Mouse (Mus musculus): ENCODE data around the gene Mpp4. TPM values are rescaled to one million over a fixed set of nuclear protein-coding genes. Genes with fewer than 3 reads are reported as not detected.
A peak's percentile ranks its signal among the peaks of the same experiment; 100 is the strongest.

Mpp4 gene
- polyA plus RNA-seq, 1 experiment = 0.51 TPM

DNA sequence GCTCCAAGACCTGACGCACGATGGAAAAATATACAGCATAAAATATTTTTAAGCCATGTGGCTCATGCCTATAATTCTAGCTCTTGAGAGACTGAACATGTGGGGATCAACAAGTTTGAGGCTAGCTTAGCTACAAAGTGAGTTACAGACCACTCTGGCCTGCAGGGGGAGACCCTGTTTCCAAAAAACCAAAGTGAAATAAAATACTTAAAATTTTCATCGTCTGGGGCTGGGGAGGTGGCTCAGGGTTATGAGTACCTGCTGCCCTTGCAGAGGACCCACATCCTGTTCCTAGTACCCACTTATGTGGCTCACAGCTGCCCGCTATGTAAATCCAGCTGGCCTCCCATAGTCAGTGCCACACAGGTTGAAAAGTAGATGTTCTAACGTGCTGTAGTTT, 12.6 kb downstream of the Mpp4 start:
- Histone ChIP-seq H3K36me3 (ENCODE audit: control insufficient read depth, insufficient read depth) (no peaks in the 10 kb centered on the region), H3K27me3 (ENCODE audit: control insufficient read depth, insufficient read depth, insufficient read length) (no peaks in the 10 kb centered on the region), H3K79me3 (ENCODE audit: low read depth) (no peaks in the 10 kb centered on the region), H3K79me2 (ENCODE audit: control insufficient read depth, insufficient read depth) (no peaks in the 10 kb centered on the region), H3K4me3 (ENCODE audit: insufficient read depth, poor library complexity, severe bottlenecking) (no peak overlapping the region), H3ac (ENCODE audit: control insufficient read depth, insufficient read length, low read depth) (no peak overlapping the region)
- TF ChIP-seq MYOD1 (IDR thresholded peaks at IDR 0.05; ENCODE audit: control insufficient read depth, insufficient read length, low read depth) (no peak), MAX (IDR thresholded peaks at IDR 0.05) (no peak), USF1 (IDR thresholded peaks at IDR 0.05; ENCODE audit: low read depth) (no peak), MYOG (IDR thresholded peaks at IDR 0.05; ENCODE audit: control insufficient read depth, extremely low read depth, insufficient read length) (no peak)

DNA sequence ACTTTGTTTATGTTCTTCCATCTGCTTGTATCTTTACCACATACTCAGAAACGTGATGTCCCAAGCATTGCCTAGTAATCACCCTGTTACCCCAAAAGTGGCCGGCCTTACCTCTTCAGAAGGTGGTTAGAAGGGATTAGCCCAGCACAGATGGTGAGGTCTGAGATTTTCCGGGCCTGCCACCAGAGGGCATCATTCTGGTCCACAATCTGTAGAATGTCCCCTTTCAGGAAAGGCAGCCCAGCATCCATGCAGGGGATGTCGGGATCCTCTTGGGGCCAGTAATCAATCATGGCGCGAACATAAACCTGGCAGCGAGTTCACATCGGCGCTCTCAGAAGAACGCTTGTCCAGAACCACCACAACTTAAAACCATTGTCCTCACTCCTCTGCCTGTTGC, 18.6 kb downstream of the Mpp4 start:
- no peaks in the 10 kb centered on the region for H3K27me3 ChIP-seq (ENCODE audit: control insufficient read depth, insufficient read depth, insufficient read length)
- no peaks in the 10 kb centered on the region for H3K36me3 ChIP-seq (ENCODE audit: control insufficient read depth, insufficient read depth)
- no peak overlapping the region for H3ac ChIP-seq (ENCODE audit: control insufficient read depth, insufficient read length, low read depth)
- no peaks in the 10 kb centered on the region for H3K79me3 ChIP-seq (ENCODE audit: low read depth)
- H3K79me2 ChIP-seq (ENCODE audit: control insufficient read depth, insufficient read depth) = no peaks in the 10 kb centered on the region
- H3K4me3 ChIP-seq (ENCODE audit: insufficient read depth, poor library complexity, severe bottlenecking) = no peak overlapping the region
- TF ChIP-seq FOSL1 (IDR thresholded peaks at IDR 0.05; ENCODE audit: insufficient read depth, low read length, poor library complexity, severe bottlenecking) = no peak
- no peak for TF ChIP-seq USF1 (IDR thresholded peaks at IDR 0.05; ENCODE audit: low read depth)
- no peak for TF ChIP-seq CTCF (IDR thresholded peaks at IDR 0.05; ENCODE audit: control insufficient read depth, insufficient read depth, insufficient read length)
- TF ChIP-seq CEBPB (IDR thresholded peaks at IDR 0.05; ENCODE audit: low read depth) = no peak
- TF ChIP-seq MYOD1 (IDR thresholded peaks at IDR 0.05; ENCODE audit: control insufficient read depth, insufficient read length, low read depth) = no peak
- no peak for TF ChIP-seq MAX (IDR thresholded peaks at IDR 0.05)
- no peak for TF ChIP-seq MYOG (IDR thresholded peaks at IDR 0.05; ENCODE audit: control insufficient read depth, extremely low read depth, insufficient read length)

DNA sequence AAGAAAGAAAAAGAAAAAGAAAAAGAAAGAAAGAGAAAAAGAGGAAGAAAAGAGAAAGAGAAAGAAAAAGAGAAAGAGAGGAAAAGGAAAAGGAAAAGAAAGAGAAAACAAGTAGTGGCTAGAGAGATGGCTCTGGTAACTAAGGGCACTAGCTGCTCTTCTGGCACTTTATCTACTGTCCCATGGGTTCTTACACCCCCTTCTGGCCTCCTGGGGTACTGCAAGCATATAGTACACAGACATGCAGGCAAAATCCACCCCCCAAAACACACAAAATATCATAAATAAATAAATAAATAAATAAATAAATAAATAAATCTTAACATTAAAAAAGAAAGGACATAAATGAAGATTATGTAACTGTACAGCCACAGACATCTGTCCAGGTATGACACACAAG, 20.4 kb downstream of the Mpp4 start:
- H3K27me3 ChIP-seq (ENCODE audit: control insufficient read depth, insufficient read depth, insufficient read length) = no peaks in the 10 kb centered on the region
- no peaks in the 10 kb centered on the region for H3K79me2 ChIP-seq (ENCODE audit: control insufficient read depth, insufficient read depth)
- no peaks in the 10 kb centered on the region for H3K36me3 ChIP-seq (ENCODE audit: control insufficient read depth, insufficient read depth)
- TF ChIP-seq MAX (IDR thresholded peaks at IDR 0.05) (no peak), CTCF (IDR thresholded peaks at IDR 0.05; ENCODE audit: control insufficient read depth, insufficient read depth, insufficient read length) (peak; percentile 28)
- no peak overlapping the region for H3K4me3 ChIP-seq (ENCODE audit: insufficient read depth, poor library complexity, severe bottlenecking)
- H3K79me3 ChIP-seq (ENCODE audit: low read depth) = no peaks in the 10 kb centered on the region
- H3ac ChIP-seq (ENCODE audit: control insufficient read depth, insufficient read length, low read depth) = no peak overlapping the region

DNA sequence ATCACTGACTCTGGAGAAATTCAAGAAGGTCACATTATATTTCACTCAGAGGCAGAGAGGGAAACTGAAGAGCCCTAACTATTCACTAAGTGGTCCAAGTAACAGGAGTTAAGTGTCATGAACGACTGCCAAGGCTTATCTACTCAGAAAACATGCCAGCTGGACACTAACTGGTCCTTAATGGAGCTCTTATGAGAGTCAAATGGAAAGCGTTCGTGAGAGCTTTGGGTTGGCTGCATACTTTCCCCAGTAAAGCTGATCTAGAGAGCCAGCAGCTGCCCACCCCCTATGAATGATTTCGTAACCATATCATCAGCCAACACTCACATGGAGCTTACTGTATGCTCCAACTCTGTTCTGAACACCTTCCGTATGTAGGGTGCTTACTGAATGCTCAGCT, 28.8 kb downstream of the Mpp4 start:
- no peak overlapping the region for H3ac ChIP-seq (ENCODE audit: control insufficient read depth, insufficient read length, low read depth)
- H3K27me3 ChIP-seq (ENCODE audit: control insufficient read depth, insufficient read depth, insufficient read length) = no peaks in the 10 kb centered on the region
- H3K79me2 ChIP-seq (ENCODE audit: control insufficient read depth, insufficient read depth) = no peaks in the 10 kb centered on the region
- no peak overlapping the region for H3K4me3 ChIP-seq (ENCODE audit: insufficient read depth, poor library complexity, severe bottlenecking)
- H3K36me3 ChIP-seq (ENCODE audit: control insufficient read depth, insufficient read depth) = no peaks in the 10 kb centered on the region
- no peak for TF ChIP-seq CTCF (IDR thresholded peaks at IDR 0.05; ENCODE audit: control insufficient read depth, insufficient read depth, insufficient read length)
- no peak for TF ChIP-seq MAX (IDR thresholded peaks at IDR 0.05)
- no peak for TF ChIP-seq FOSL1 (IDR thresholded peaks at IDR 0.05; ENCODE audit: insufficient read depth, low read length, poor library complexity, severe bottlenecking)
- no peak for TF ChIP-seq CEBPB (IDR thresholded peaks at IDR 0.05; ENCODE audit: low read depth)
- TF ChIP-seq MYOD1 (IDR thresholded peaks at IDR 0.05; ENCODE audit: control insufficient read depth, insufficient read length, low read depth) = no peak
- TF ChIP-seq USF1 (IDR thresholded peaks at IDR 0.05; ENCODE audit: low read depth) = no peak
- no peak for TF ChIP-seq MYOG (IDR thresholded peaks at IDR 0.05; ENCODE audit: control insufficient read depth, extremely low read depth, insufficient read length)
- no peaks in the 10 kb centered on the region for H3K79me3 ChIP-seq (ENCODE audit: low read depth)

DNA sequence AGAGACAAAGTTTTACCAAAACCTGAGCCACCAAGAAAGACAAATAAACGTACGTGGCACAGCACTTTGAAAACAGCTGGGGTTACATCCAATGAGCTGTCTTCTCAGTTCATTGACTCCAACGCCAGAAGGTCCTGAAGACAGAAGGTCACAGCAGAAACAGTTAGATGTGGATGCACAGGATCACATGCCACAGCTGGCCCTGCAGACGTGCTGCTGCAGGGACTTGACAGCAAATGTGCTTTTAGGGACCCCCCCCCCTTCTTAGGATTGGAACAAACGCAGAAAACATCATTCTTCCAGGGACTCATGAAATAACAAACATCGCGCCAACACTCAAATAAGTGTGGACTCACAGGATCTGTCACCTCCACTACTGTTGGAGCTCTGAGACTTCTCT, 34.3 kb downstream of the Mpp4 start:
- Histone ChIP-seq H3K79me3 (ENCODE audit: low read depth) (no peaks in the 10 kb centered on the region), H3K36me3 (ENCODE audit: control insufficient read depth, insufficient read depth) (no peaks in the 10 kb centered on the region), H3K27me3 (ENCODE audit: control insufficient read depth, insufficient read depth, insufficient read length) (no peaks in the 10 kb centered on the region), H3K79me2 (ENCODE audit: control insufficient read depth, insufficient read depth) (no peaks in the 10 kb centered on the region), H3K4me3 (ENCODE audit: insufficient read depth, poor library complexity, severe bottlenecking) (no peak overlapping the region), H3ac (ENCODE audit: control insufficient read depth, insufficient read length, low read depth) (no peak overlapping the region)
- TF ChIP-seq MYOG (IDR thresholded peaks at IDR 0.05; ENCODE audit: control insufficient read depth, extremely low read depth, insufficient read length) (no peak), USF1 (IDR thresholded peaks at IDR 0.05; ENCODE audit: low read depth) (no peak), CTCF (IDR thresholded peaks at IDR 0.05; ENCODE audit: control insufficient read depth, insufficient read depth, insufficient read length) (no peak), CEBPB (IDR thresholded peaks at IDR 0.05; ENCODE audit: low read depth) (no peak), FOSL1 (IDR thresholded peaks at IDR 0.05; ENCODE audit: insufficient read depth, low read length, poor library complexity, severe bottlenecking) (no peak), MAX (IDR thresholded peaks at IDR 0.05) (no peak), MYOD1 (IDR thresholded peaks at IDR 0.05; ENCODE audit: control insufficient read depth, insufficient read length, low read depth) (no peak)

DNA sequence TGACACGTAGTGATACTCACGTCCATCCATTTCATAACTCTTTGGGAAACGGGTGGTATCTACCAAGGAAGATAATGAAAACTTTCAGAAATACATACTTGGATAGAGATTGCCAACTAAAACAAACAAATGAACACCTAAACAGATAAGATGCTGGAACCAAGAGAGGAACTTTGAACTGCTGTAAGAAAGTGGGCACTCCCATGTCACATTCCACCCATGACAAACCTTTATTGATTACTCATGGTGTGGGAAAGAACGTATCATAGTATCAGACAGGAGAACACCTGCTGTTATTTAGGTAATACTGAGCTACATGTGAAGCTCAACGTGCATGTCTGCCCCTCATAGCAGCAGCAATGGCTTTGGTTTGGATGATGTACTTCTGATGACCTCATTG, 37.6 kb downstream of the Mpp4 start:
- TF ChIP-seq MAX (IDR thresholded peaks at IDR 0.05) (no peak), CEBPB (IDR thresholded peaks at IDR 0.05; ENCODE audit: low read depth) (no peak), FOSL1 (IDR thresholded peaks at IDR 0.05; ENCODE audit: insufficient read depth, low read length, poor library complexity, severe bottlenecking) (no peak), MYOD1 (IDR thresholded peaks at IDR 0.05; ENCODE audit: control insufficient read depth, insufficient read length, low read depth) (no peak), USF1 (IDR thresholded peaks at IDR 0.05; ENCODE audit: low read depth) (no peak), MYOG (IDR thresholded peaks at IDR 0.05; ENCODE audit: control insufficient read depth, extremely low read depth, insufficient read length) (no peak), CTCF (IDR thresholded peaks at IDR 0.05; ENCODE audit: control insufficient read depth, insufficient read depth, insufficient read length) (no peak)
- H3K36me3 ChIP-seq (ENCODE audit: control insufficient read depth, insufficient read depth) = no peaks in the 10 kb centered on the region
- H3K27me3 ChIP-seq (ENCODE audit: control insufficient read depth, insufficient read depth, insufficient read length) = no peaks in the 10 kb centered on the region
- no peak overlapping the region for H3ac ChIP-seq (ENCODE audit: control insufficient read depth, insufficient read length, low read depth)
- H3K79me3 ChIP-seq (ENCODE audit: low read depth) = no peaks in the 10 kb centered on the region
- no peak overlapping the region for H3K4me3 ChIP-seq (ENCODE audit: insufficient read depth, poor library complexity, severe bottlenecking)
- no peaks in the 10 kb centered on the region for H3K79me2 ChIP-seq (ENCODE audit: control insufficient read depth, insufficient read depth)
